Comparison of ENCODE assay signal across 8 mouse cellular contexts in the genomic region with DNA sequence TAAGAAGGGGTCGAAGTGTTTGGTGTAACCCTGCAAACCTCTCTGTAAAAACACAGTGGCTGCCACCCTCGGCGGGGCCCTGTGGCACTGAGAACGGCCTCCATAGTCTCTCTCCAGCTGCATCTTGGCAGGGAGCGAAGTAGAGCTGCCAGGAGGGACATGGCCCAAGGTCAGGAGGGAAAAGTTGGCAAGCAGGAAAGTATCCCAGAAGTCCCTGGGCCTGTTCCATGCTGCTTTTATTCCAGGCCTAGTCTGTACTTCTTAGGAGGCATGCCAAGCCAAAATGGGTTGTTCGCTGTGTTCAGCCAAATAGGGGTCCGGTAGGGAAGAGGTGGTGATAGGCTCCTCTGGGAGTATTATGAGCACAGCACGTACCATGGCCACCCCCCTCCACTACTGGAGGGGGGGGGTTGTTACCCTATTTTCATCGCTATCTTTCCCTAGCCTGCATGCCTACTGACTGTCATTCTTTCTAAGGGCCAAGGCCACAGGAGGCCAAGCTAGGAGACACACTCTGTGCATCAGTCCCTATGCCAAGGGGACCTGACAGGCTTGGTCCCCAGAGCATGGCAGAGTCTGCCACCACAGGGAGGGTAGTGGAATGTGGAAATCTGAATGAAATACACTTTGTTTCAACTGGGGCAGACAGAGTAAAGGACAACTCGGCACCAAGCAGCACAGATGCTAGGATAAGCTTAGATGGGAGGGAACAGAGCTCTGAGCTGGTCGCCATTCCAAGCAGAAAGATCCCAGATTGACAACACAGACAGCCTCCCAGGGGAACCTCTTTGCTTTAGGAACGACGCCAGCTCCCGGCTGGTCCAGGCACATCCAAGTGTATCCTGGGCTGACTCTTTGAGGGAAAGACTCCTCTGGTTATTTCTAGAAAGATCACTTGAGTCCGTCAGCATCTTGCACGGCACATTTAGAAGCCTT.
DNase-seq lines count a peak whose midpoint lies in the region; ATAC-seq lines count a peak whose summit lies in the region.

No protein-coding gene starts in this region.

- DNase-seq in adipocyte (ENCODE audit: low spot score): peak; percentile 98
- DNase-seq in cerebellum, adult 9-10 months: peak; percentile 84
- peak; percentile 96 for DNase-seq in gastrocnemius, adult 18-20 months (ENCODE audit: low spot score)
- DNase-seq in layer of hippocampus, postnatal 25 days (ENCODE audit: extremely low spot score in 1 of 2, low spot score in 1 of 2): peak; percentile 46
- DNase-seq in lung, postnatal 10 days: peak; percentile 91
- DNase-seq in right cerebral cortex, postnatal 4 days: peak; percentile 64

- 60% methylated on average over 16 of the region's 16 CpGs for WGBS in hindbrain, embryonic 12.5 days

- peaks cover 63% of the 10 kb centered on the region for H3K4me1 ChIP-seq in hindbrain, embryonic 12.5 days

- no peaks in the 10 kb centered on the region for H3K9me3 ChIP-seq in hindbrain, embryonic 12.5 days (replicated peaks)

- H3K4me3 ChIP-seq in hindbrain, embryonic 12.5 days: no peak overlapping the region

- no peaks in the 10 kb centered on the region for H3K36me3 ChIP-seq in hindbrain, embryonic 12.5 days

- H3K4me2 ChIP-seq in hindbrain, embryonic 12.5 days (replicated peaks): no peak overlapping the region

- no peaks in the 10 kb centered on the region for H3K27me3 ChIP-seq in hindbrain, embryonic 12.5 days

- H3K9ac ChIP-seq in hindbrain, embryonic 12.5 days: no peak overlapping the region

- no peak for ATAC-seq in hindbrain, embryonic 12.5 days (ENCODE audit: low FRiP score)
- ATAC-seq in granulocyte monocyte progenitor cell, adult 5-6 weeks (replicated peaks; ENCODE audit: poor library complexity, severe bottlenecking): no peak

- H3K27ac ChIP-seq in hindbrain, embryonic 12.5 days: peak overlapping the region; percentile 92

Comparison
In these comparisons a context has a peak if more than half of its experiments do, and no peak if none do; other contexts are left out.
1. DNase-seq: peak in every context shown above with its lines; median percentile 98 in adipocyte; 96 in gastrocnemius, adult 18-20 months; 91 in lung, postnatal 10 days; 84 in cerebellum, adult 9-10 months; 64 in right cerebral cortex, postnatal 4 days; 46 in layer of hippocampus, postnatal 25 days.